15 mouse cellular contexts compared by ENCODE assay signal in genomic region chr1:74280591-74281325, GRCm38 (mm10). TPM values are rescaled to one million over a fixed set of nuclear protein-coding genes. Genes with fewer than 3 reads are reported as not detected.
"Had no signal": no experiment of that assay in that cellular context is flagged by ENCODE, and none has a peak within 500 bp of the region (broad histone marks: within the 10 kb centered on the region; RNA-seq: fewer than 3 reads in every experiment).

No protein-coding gene starts in this region.

- H3K9ac ChIP-seq: liver, embryonic 15.5 days; midbrain, embryonic 13.5 days; neural tube, embryonic 15.5 days had no signal

- H3K4me3 ChIP-seq: layer of hippocampus, adult 2 months; liver, embryonic 15.5 days; midbrain, embryonic 13.5 days; neural tube, embryonic 15.5 days had no signal

- ATAC-seq: lung, postnatal 0 days; midbrain, embryonic 13.5 days had no signal

- H3K4me2 ChIP-seq: liver, embryonic 11.5 days; liver, embryonic 15.5 days; midbrain, embryonic 13.5 days; neural tube, embryonic 15.5 days had no signal

- H3K27me3 ChIP-seq: midbrain, embryonic 13.5 days; neural tube, embryonic 15.5 days had no signal

- H3K9me3 ChIP-seq: liver, embryonic 15.5 days; midbrain, embryonic 13.5 days; neural tube, embryonic 15.5 days had no signal

- H3K27ac ChIP-seq: layer of hippocampus, adult 2 months; liver, embryonic 15.5 days; midbrain, embryonic 13.5 days; neural tube, embryonic 15.5 days had no signal

- DNase-seq: kidney, adult 9 months; kidney, postnatal 14 days; lung, adult 2 months; lung, postnatal 36 days; right cerebral cortex, adult 18-20 months; right cerebral cortex, postnatal 25 days; thymus, adult 18-20 months; thymus, postnatal 14 days had no signal

RNA-seq across cellular contexts. Expression of gene Gpbar1, which starts 2.4 kb away (rescaled TPM):
- polyA plus RNA-seq: midbrain, postnatal 0 days; neural tube, embryonic 15.5 days had no signal
